ENCODE assay signal across 8 mouse cellular contexts in genomic region chr9:27109533-27110514, GRCm38 (mm10). TPM values are rescaled to one million over a fixed set of nuclear protein-coding genes. Genes with fewer than 3 reads are reported as not detected.
DNase-seq lines count a peak whose midpoint lies in the region; ATAC-seq and TF ChIP-seq lines count a peak whose summit lies in the region.

No protein-coding gene starts in this region.

- no peak overlapping the region for H3K9ac ChIP-seq in midbrain, postnatal 0 days (replicated peaks; ENCODE audit: low read length, poor library complexity, severe bottlenecking)
- no peak overlapping the region for H3K9ac ChIP-seq in lung, postnatal 0 days (replicated peaks; ENCODE audit: low read depth)

- no peak overlapping the region for H3K4me3 ChIP-seq in midbrain, embryonic 10.5 days
- no peak overlapping the region for H3K4me3 ChIP-seq in midbrain, postnatal 0 days (ENCODE audit: low read depth, low read length)
- H3K4me3 ChIP-seq in heart, embryonic 10.5 days: no peak overlapping the region
- H3K4me3 ChIP-seq in lung, postnatal 0 days (ENCODE audit: low read depth, low read length): no peak overlapping the region

- no peaks in the 10 kb centered on the region for H3K27me3 ChIP-seq in midbrain, embryonic 10.5 days (ENCODE audit: low read depth, poor library complexity, severe bottlenecking)
- H3K27me3 ChIP-seq in midbrain, postnatal 0 days (ENCODE audit: insufficient read depth, low read length): no peaks in the 10 kb centered on the region
- no peaks in the 10 kb centered on the region for H3K27me3 ChIP-seq in heart, embryonic 10.5 days (ENCODE audit: insufficient read depth, poor library complexity, severe bottlenecking)
- H3K27me3 ChIP-seq in lung, postnatal 0 days (replicated peaks; ENCODE audit: insufficient read depth, low read length): no peaks in the 10 kb centered on the region

- TF ChIP-seq CTCF in midbrain, postnatal 0 days (IDR thresholded peaks at IDR 0.05): no peak
- peak; percentile 25 for TF ChIP-seq CTCF in lung, postnatal 0 days (IDR thresholded peaks at IDR 0.05)

- no peak for DNase-seq in midbrain, embryonic 10.5 days (ENCODE audit: low spot score)
- no peak for DNase-seq in midbrain, postnatal 0 days (ENCODE audit: low spot score)
- DNase-seq in c-Kit-positive CD71-negative TER-119-negative erythroid progenitor cells, embryonic 14.5 days (ENCODE audit: low read depth): peak; percentile 23
- no peak for DNase-seq in heart, embryonic 10.5 days (ENCODE audit: low spot score)
- peak; percentile 54 to 73 for DNase-seq in kidney, postnatal 4 days
- DNase-seq in lung, postnatal 0 days (ENCODE audit: low spot score): peak; percentile 51
- peak; percentile 74 for DNase-seq in telencephalon, adult 2 months (ENCODE audit: low read depth, low spot score)
- DNase-seq in spleen, postnatal 4 days (ENCODE audit: low spot score in 2 of 2): no peak

- no peaks in the 10 kb centered on the region for H3K9me3 ChIP-seq in midbrain, embryonic 10.5 days (replicated peaks)
- H3K9me3 ChIP-seq in midbrain, postnatal 0 days (ENCODE audit: low read length): no peaks in the 10 kb centered on the region
- H3K9me3 ChIP-seq in heart, embryonic 10.5 days: no peaks in the 10 kb centered on the region
- no peaks in the 10 kb centered on the region for H3K9me3 ChIP-seq in lung, postnatal 0 days (ENCODE audit: low read length)

- no peak for ATAC-seq in midbrain, postnatal 0 days (ENCODE audit: low FRiP score)
- ATAC-seq in lung, postnatal 0 days: peak; percentile 84

- H3K4me1 ChIP-seq in midbrain, embryonic 10.5 days: peaks cover 9% of the 10 kb centered on the region; the same call in 1 of the 2 replicates
- no peaks in the 10 kb centered on the region for H3K4me1 ChIP-seq in midbrain, postnatal 0 days (ENCODE audit: insufficient read depth, low read length)
- H3K4me1 ChIP-seq in heart, embryonic 10.5 days: peaks cover 25% of the 10 kb centered on the region
- H3K4me1 ChIP-seq in lung, postnatal 0 days (ENCODE audit: insufficient read depth, low read depth, low read length): no peaks in the 10 kb centered on the region

- H3K27ac ChIP-seq in midbrain, embryonic 10.5 days (replicated peaks): peak overlapping the region; percentile 49; the same call in 1 of the 2 replicates
- H3K27ac ChIP-seq in midbrain, postnatal 0 days (ENCODE audit: low read depth, low read length): no peak overlapping the region
- peak overlapping the region; percentile 52; the same call in 1 of the 2 replicates for H3K27ac ChIP-seq in heart, embryonic 10.5 days
- no peak overlapping the region for H3K27ac ChIP-seq in lung, postnatal 0 days (ENCODE audit: low read length)

- 89% methylated on average over 22 of the region's 22 CpGs for WGBS in midbrain, embryonic 10.5 days
- 71% methylated on average over 22 of the region's 22 CpGs for WGBS in midbrain, postnatal 0 days
- WGBS in heart, embryonic 10.5 days: 56% methylated on average over 22 of the region's 22 CpGs
- WGBS in lung, postnatal 0 days: 58% methylated on average over 22 of the region's 22 CpGs

- TF ChIP-seq EP300 in lung, postnatal 0 days (IDR thresholded peaks at IDR 0.05): peak; percentile 26; the same call in 1 of the 2 replicates

- H3K4me2 ChIP-seq in midbrain, postnatal 0 days (ENCODE audit: low read depth, low read length, poor library complexity, severe bottlenecking): no peak overlapping the region
- no peak overlapping the region; the same call in 1 of the 2 replicates for H3K4me2 ChIP-seq in lung, postnatal 0 days (replicated peaks; ENCODE audit: low read depth, low read length)

- peaks cover 23% of the 10 kb centered on the region for H3K36me3 ChIP-seq in midbrain, embryonic 10.5 days
- no peaks in the 10 kb centered on the region for H3K36me3 ChIP-seq in midbrain, postnatal 0 days (ENCODE audit: insufficient read depth, low read length)
- peaks cover 2% of the 10 kb centered on the region; the same call in 1 of the 2 replicates for H3K36me3 ChIP-seq in heart, embryonic 10.5 days
- H3K36me3 ChIP-seq in lung, postnatal 0 days (ENCODE audit: insufficient read depth, low read length): no peaks in the 10 kb centered on the region

RNA-seq across cellular contexts. Expression of gene Jam3, which starts 45.4 kb away (rescaled TPM):
- polyA plus RNA-seq in midbrain, embryonic 10.5 days (2016; fragmentation: Nextera tagmentation; extraction: Ambion mirVana): 146 and 147 TPM in 2 replicates
- total RNA-seq in midbrain, postnatal 0 days (2014; rRNA removed): 20.6 and 37.3 TPM in 2 replicates
- 28.8 and 29.2 TPM in 2 replicates for polyA plus RNA-seq in midbrain, postnatal 0 days (2015; fragmentation: Nextera tagmentation; extraction: Ambion mirVana)
- 51.2 and 66.7 TPM in 2 replicates for polyA plus RNA-seq in heart, embryonic 10.5 days (2016; fragmentation: Nextera tagmentation; extraction: Ambion mirVana)
- 18.9 and 20.4 TPM in 2 replicates for polyA plus RNA-seq in lung, postnatal 0 days (2015; fragmentation: Nextera tagmentation; extraction: Ambion mirVana)

Comparison
In these comparisons a context has a peak if more than half of its experiments do, and no peak if none do; other contexts are left out.
1. H3K27ac ChIP-seq: peak in midbrain, embryonic 10.5 days (single experiment) and heart, embryonic 10.5 days (single experiment); none in midbrain, postnatal 0 days (single experiment) and lung, postnatal 0 days (single experiment).
2. DNase-seq: peak in c-Kit-positive CD71-negative TER-119-negative erythroid progenitor cells, embryonic 14.5 days (single experiment), kidney, postnatal 4 days (2 of 2), lung, postnatal 0 days (single experiment) and telencephalon, adult 2 months (single experiment); none in midbrain, embryonic 10.5 days (single experiment), midbrain, postnatal 0 days (single experiment), heart, embryonic 10.5 days (single experiment) and spleen, postnatal 4 days (0 of 2).